Mouse (Mus musculus): Measurements from ENCODE around the gene Reg3b. TPM values are rescaled to one million over a fixed set of nuclear protein-coding genes. Genes with fewer than 3 reads are reported as not detected.

The Reg3b gene
- polyA plus RNA-seq (2015; fragmentation: Nextera tagmentation; extraction: Ambion mirVana) = 0.36 and 8.6 TPM in 2 replicates

- H3K27me3 ChIP-seq (ENCODE audit: control insufficient read depth, insufficient read depth, low read length) = no peaks in the 10 kb centered on the region
- no peaks in the 10 kb centered on the region for H3K4me1 ChIP-seq (ENCODE audit: control insufficient read depth, insufficient read depth, low read length)
- no peaks in the 10 kb centered on the region for H3K9me3 ChIP-seq (replicated peaks; ENCODE audit: control insufficient read depth, low read length)
- no peak within 1 kb of the TSS for H3K9ac ChIP-seq (ENCODE audit: low read length)
- H3K36me3 ChIP-seq (ENCODE audit: control insufficient read depth, insufficient read depth) = no peaks in the 10 kb centered on the region
- no peak for ATAC-seq (replicated peaks; ENCODE audit: extremely low read depth, insufficient read depth, low FRiP score)
- no peak within 1 kb of the TSS for H3K27ac ChIP-seq (ENCODE audit: low read length)
- 78% methylated on average over 2 of the region's 2 CpGs for WGBS
- H3K4me2 ChIP-seq (ENCODE audit: low read depth, low read length) = no peak within 1 kb of the TSS
- no peak within 1 kb of the TSS for H3K4me3 ChIP-seq (ENCODE audit: low read length)
Measured at GRCm38 (mm10) chr6:78370357-78370756, at the start of gene Reg3b. Gene Reg3b (plus strand): TSS chr6:78370657.

GRCm38 (mm10) chr6:78327798-78328197 is 42.7 kb upstream of the Reg3b start:
- no peak overlapping the region for H3K4me3 ChIP-seq (ENCODE audit: low read length)
- no peak overlapping the region for H3K4me2 ChIP-seq (ENCODE audit: low read depth, low read length)
- H3K27ac ChIP-seq (ENCODE audit: low read length) = no peak overlapping the region
- H3K36me3 ChIP-seq (ENCODE audit: control insufficient read depth, insufficient read depth) = no peaks in the 10 kb centered on the region
- H3K27me3 ChIP-seq (ENCODE audit: control insufficient read depth, insufficient read depth, low read length) = no peaks in the 10 kb centered on the region
- no peaks in the 10 kb centered on the region for H3K4me1 ChIP-seq (ENCODE audit: control insufficient read depth, insufficient read depth, low read length)
- H3K9me3 ChIP-seq (replicated peaks; ENCODE audit: control insufficient read depth, low read length) = no peaks in the 10 kb centered on the region
- no peak overlapping the region for H3K9ac ChIP-seq (ENCODE audit: low read length)
- no peak for ATAC-seq (replicated peaks; ENCODE audit: extremely low read depth, insufficient read depth, low FRiP score)

DNA sequence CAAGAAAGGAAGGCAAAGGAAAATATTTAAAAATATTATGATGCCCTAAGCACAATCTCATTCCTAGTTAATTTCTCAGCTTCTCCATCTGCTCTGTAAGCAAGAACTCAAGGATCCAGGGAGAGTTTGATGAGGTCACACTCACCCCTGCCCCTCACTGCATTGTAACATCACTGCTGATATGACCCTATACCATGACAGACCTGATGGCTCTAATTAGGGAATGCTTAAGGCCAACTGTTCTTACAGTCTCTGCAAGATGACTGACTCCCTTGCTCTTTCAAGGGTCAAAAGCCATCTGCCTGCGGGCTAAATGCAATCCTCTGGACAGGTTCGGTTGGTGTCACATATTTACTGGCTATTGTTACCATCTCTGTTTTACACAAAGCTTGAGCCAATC is 41.3 kb upstream of the Reg3b start:
- H3K27me3 ChIP-seq (ENCODE audit: control insufficient read depth, insufficient read depth, low read length) = no peaks in the 10 kb centered on the region
- no peaks in the 10 kb centered on the region for H3K36me3 ChIP-seq (ENCODE audit: control insufficient read depth, insufficient read depth)
- H3K4me1 ChIP-seq (ENCODE audit: control insufficient read depth, insufficient read depth, low read length) = no peaks in the 10 kb centered on the region
- H3K4me3 ChIP-seq (ENCODE audit: low read length) = no peak overlapping the region
- ATAC-seq (replicated peaks; ENCODE audit: extremely low read depth, insufficient read depth, low FRiP score) = no peak
- 64% methylated on average over 2 of the region's 2 CpGs for WGBS
- no peak overlapping the region for H3K4me2 ChIP-seq (ENCODE audit: low read depth, low read length)
- H3K9ac ChIP-seq (ENCODE audit: low read length) = no peak overlapping the region
- no peaks in the 10 kb centered on the region for H3K9me3 ChIP-seq (replicated peaks; ENCODE audit: control insufficient read depth, low read length)
- no peak overlapping the region for H3K27ac ChIP-seq (ENCODE audit: low read length)

DNA sequence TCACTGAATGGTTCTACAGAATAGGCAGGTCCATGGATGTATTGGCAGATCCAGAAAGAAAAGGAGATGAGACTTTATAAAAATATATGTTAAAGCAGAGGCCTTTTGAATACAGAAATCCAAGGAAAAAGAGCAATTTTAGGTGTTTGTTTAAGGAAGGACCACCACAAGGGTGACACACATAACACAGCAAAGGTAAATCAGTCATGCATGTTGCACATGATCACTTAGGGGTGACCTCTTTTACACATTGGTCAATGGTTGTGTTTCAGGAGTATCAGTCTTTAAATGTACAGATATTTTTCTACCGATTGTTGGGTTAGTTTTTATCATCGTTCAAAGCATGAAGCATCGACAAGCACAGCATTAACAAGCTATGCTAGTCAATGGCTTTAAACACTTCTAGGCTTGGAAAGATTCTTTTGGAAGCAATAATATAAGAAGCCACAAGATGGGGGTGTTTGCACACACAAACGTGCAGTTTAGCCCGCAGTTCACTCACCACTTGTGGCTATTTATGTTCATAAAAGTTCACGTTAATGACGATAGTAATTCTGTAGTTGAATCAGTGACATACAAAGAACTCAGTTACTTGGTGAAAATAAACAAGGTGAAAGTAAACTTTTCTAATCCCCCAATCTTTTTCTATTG is 38.4 kb upstream of the Reg3b start:
- Histone ChIP-seq H3K27ac (ENCODE audit: low read length) (no peak overlapping the region), H3K4me1 (ENCODE audit: control insufficient read depth, insufficient read depth, low read length) (no peaks in the 10 kb centered on the region), H3K4me2 (ENCODE audit: low read depth, low read length) (no peak overlapping the region), H3K4me3 (ENCODE audit: low read length) (no peak overlapping the region), H3K36me3 (ENCODE audit: control insufficient read depth, insufficient read depth) (no peaks in the 10 kb centered on the region), H3K9me3 (replicated peaks; ENCODE audit: control insufficient read depth, low read length) (no peaks in the 10 kb centered on the region), H3K9ac (ENCODE audit: low read length) (no peak overlapping the region), H3K27me3 (ENCODE audit: control insufficient read depth, insufficient read depth, low read length) (no peaks in the 10 kb centered on the region)
- no peak for ATAC-seq (replicated peaks; ENCODE audit: extremely low read depth, insufficient read depth, low FRiP score)
- 28% methylated on average over 7 of the region's 7 CpGs for WGBS

- ATAC-seq (replicated peaks; ENCODE audit: extremely low read depth, insufficient read depth, low FRiP score) = no peak
- Histone ChIP-seq H3K4me3 (ENCODE audit: low read length) (no peak overlapping the region), H3K9me3 (replicated peaks; ENCODE audit: control insufficient read depth, low read length) (no peaks in the 10 kb centered on the region)
Measured at GRCm38 (mm10) chr6:78340296-78340695, 30.2 kb upstream of the Reg3b start.

GRCm38 (mm10) chr6:78341689-78342088 is 28.8 kb upstream of the Reg3b start:
- no peak for ATAC-seq (replicated peaks; ENCODE audit: extremely low read depth, insufficient read depth, low FRiP score)
- Histone ChIP-seq H3K4me3 (ENCODE audit: low read length) (no peak overlapping the region), H3K27me3 (ENCODE audit: control insufficient read depth, insufficient read depth, low read length) (no peaks in the 10 kb centered on the region), H3K9ac (ENCODE audit: low read length) (no peak overlapping the region), H3K27ac (ENCODE audit: low read length) (no peak overlapping the region), H3K4me2 (ENCODE audit: low read depth, low read length) (no peak overlapping the region), H3K4me1 (ENCODE audit: control insufficient read depth, insufficient read depth, low read length) (no peaks in the 10 kb centered on the region), H3K9me3 (replicated peaks; ENCODE audit: control insufficient read depth, low read length) (no peaks in the 10 kb centered on the region), H3K36me3 (ENCODE audit: control insufficient read depth, insufficient read depth) (no peaks in the 10 kb centered on the region)
- 63% methylated on average over 2 of the region's 2 CpGs for WGBS

More at GRCm38 (mm10) chr6:78340296-78340695, 30.2 kb upstream of the Reg3b start:
- Histone ChIP-seq H3K27ac (ENCODE audit: low read length) (no peak overlapping the region), H3K4me1 (ENCODE audit: control insufficient read depth, insufficient read depth, low read length) (no peaks in the 10 kb centered on the region), H3K9ac (ENCODE audit: low read length) (no peak overlapping the region), H3K36me3 (ENCODE audit: control insufficient read depth, insufficient read depth) (no peaks in the 10 kb centered on the region), H3K27me3 (ENCODE audit: control insufficient read depth, insufficient read depth, low read length) (no peaks in the 10 kb centered on the region), H3K4me2 (ENCODE audit: low read depth, low read length) (no peak overlapping the region)

DNA sequence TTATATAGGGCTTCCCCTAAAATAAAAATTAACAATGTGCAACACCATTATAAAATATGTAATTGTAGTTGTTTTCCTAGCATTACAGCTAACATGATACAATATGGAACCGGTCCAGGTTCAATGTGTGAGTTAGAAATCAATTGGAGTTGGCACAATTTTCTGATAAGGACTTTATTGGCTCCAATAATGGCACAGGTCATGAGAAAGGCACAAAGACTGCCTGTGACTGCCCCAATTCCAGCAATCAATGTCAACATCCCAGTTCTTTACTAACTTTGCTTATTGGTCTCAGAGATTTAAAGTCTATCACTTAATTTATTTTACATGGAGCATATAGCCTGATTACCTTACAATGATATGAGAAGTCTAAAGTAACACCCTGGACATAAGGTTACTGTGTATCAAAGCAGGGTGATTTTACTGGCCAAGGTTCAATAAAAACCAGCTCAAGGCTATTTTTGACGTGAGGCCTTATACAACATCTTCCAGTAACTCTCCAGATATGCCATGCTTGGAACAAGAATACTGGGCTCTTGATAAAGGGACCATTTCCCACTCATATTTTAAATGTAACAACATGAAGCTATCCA is 8.4 kb upstream of the Reg3b start:
- H3K36me3 ChIP-seq (ENCODE audit: control insufficient read depth, insufficient read depth) = no peaks in the 10 kb centered on the region
- H3K9ac ChIP-seq (ENCODE audit: low read length) = no peak overlapping the region
- H3K9me3 ChIP-seq (replicated peaks; ENCODE audit: control insufficient read depth, low read length) = no peaks in the 10 kb centered on the region
- ATAC-seq (replicated peaks; ENCODE audit: extremely low read depth, insufficient read depth, low FRiP score) = no peak
- no peak overlapping the region for H3K4me2 ChIP-seq (ENCODE audit: low read depth, low read length)
- H3K27me3 ChIP-seq (ENCODE audit: control insufficient read depth, insufficient read depth, low read length) = no peaks in the 10 kb centered on the region
- no peak overlapping the region for H3K27ac ChIP-seq (ENCODE audit: low read length)
- H3K4me1 ChIP-seq (ENCODE audit: control insufficient read depth, insufficient read depth, low read length) = no peaks in the 10 kb centered on the region
- H3K4me3 ChIP-seq (ENCODE audit: low read length) = no peak overlapping the region
- 44% methylated on average over 2 of the region's 2 CpGs for WGBS

- no peak within 1 kb of the TSS for H3K9ac ChIP-seq (ENCODE audit: low read length)
- H3K36me3 ChIP-seq (ENCODE audit: control insufficient read depth, insufficient read depth) = no peaks in the 10 kb centered on the region
- no peaks in the 10 kb centered on the region for H3K27me3 ChIP-seq (ENCODE audit: control insufficient read depth, insufficient read depth, low read length)
- H3K4me2 ChIP-seq (ENCODE audit: low read depth, low read length) = no peak within 1 kb of the TSS
- no peak within 1 kb of the TSS for H3K4me3 ChIP-seq (ENCODE audit: low read length)
- no peak within 1 kb of the TSS for H3K27ac ChIP-seq (ENCODE audit: low read length)
- H3K9me3 ChIP-seq (replicated peaks; ENCODE audit: control insufficient read depth, low read length) = no peaks in the 10 kb centered on the region
- WGBS = 54% methylated on average over 2 of the region's 2 CpGs
- H3K4me1 ChIP-seq (ENCODE audit: control insufficient read depth, insufficient read depth, low read length) = no peaks in the 10 kb centered on the region
- no peak for ATAC-seq (replicated peaks; ENCODE audit: extremely low read depth, insufficient read depth, low FRiP score)
Measured at GRCm38 (mm10) chr6:78378765-78379164, 8.3 kb downstream of the Reg3b start, which contains the start of gene Reg3d. Gene Reg3d (minus strand): TSS chr6:78378865.

GRCm38 (mm10) chr6:78380409-78380808 is 10.0 kb downstream of the Reg3b start, which contains the start of gene Reg3a:
Gene Reg3a (plus strand): TSS chr6:78380709.
- Histone ChIP-seq H3K9ac (ENCODE audit: low read length) (no peak within 1 kb of the TSS), H3K4me3 (ENCODE audit: low read length) (no peak within 1 kb of the TSS), H3K27me3 (ENCODE audit: control insufficient read depth, insufficient read depth, low read length) (no peaks in the 10 kb centered on the region), H3K9me3 (replicated peaks; ENCODE audit: control insufficient read depth, low read length) (no peaks in the 10 kb centered on the region), H3K27ac (ENCODE audit: low read length) (no peak within 1 kb of the TSS), H3K4me1 (ENCODE audit: control insufficient read depth, insufficient read depth, low read length) (no peaks in the 10 kb centered on the region), H3K4me2 (ENCODE audit: low read depth, low read length) (no peak within 1 kb of the TSS), H3K36me3 (ENCODE audit: control insufficient read depth, insufficient read depth) (no peaks in the 10 kb centered on the region)
- no peak for ATAC-seq (replicated peaks; ENCODE audit: extremely low read depth, insufficient read depth, low FRiP score)
